10 mouse cellular contexts compared by ENCODE assay signal in genomic region chr19:44299078-44299477, GRCm38 (mm10). TPM values are rescaled to one million over a fixed set of nuclear protein-coding genes. Genes with fewer than 3 reads are reported as not detected.
DNase-seq lines count a peak whose midpoint lies in the region; ATAC-seq lines count a peak whose summit lies in the region.
"Had no signal": no experiment of that assay in that cellular context is flagged by ENCODE, and none has a peak within 500 bp of the region (broad histone marks: within the 10 kb centered on the region; RNA-seq: fewer than 3 reads in every experiment).

No protein-coding gene starts in this region.

- no peak overlapping the region for H3K27ac ChIP-seq in kidney, embryonic 15.5 days
- H3K27ac ChIP-seq in embryonic facial prominence, embryonic 12.5 days: no peak overlapping the region
- no peak overlapping the region for H3K27ac ChIP-seq in intestine, embryonic 14.5 days (ENCODE audit: low read depth)
- H3K27ac ChIP-seq in midbrain, embryonic 16.5 days (ENCODE audit: low read length): no peak overlapping the region

- no peak for ATAC-seq in kidney, embryonic 15.5 days (replicated peaks; ENCODE audit: low FRiP score)
- no peak for ATAC-seq in embryonic facial prominence, embryonic 12.5 days (ENCODE audit: insufficient number of reproducible peaks, insufficient read depth, low FRiP score, low TSS enrichment)
- no peak for ATAC-seq in intestine, embryonic 14.5 days (replicated peaks; ENCODE audit: low FRiP score, low TSS enrichment, low read depth)
- ATAC-seq in midbrain, embryonic 16.5 days: no peak

- H3K4me2 ChIP-seq in kidney, embryonic 15.5 days: peak overlapping the region; percentile 92
- peak overlapping the region; percentile 98 for H3K4me2 ChIP-seq in embryonic facial prominence, embryonic 12.5 days (replicated peaks)
- peak overlapping the region; percentile 97 for H3K4me2 ChIP-seq in intestine, embryonic 14.5 days (ENCODE audit: low read length)
- H3K4me2 ChIP-seq in midbrain, embryonic 16.5 days (ENCODE audit: low read length): peak overlapping the region; percentile 95

- no peaks in the 10 kb centered on the region for H3K27me3 ChIP-seq in kidney, embryonic 15.5 days
- H3K27me3 ChIP-seq in embryonic facial prominence, embryonic 12.5 days: no peaks in the 10 kb centered on the region
- H3K27me3 ChIP-seq in intestine, embryonic 14.5 days (replicated peaks; ENCODE audit: control insufficient read depth, insufficient read depth, low read length): no peaks in the 10 kb centered on the region
- H3K27me3 ChIP-seq in midbrain, embryonic 16.5 days (ENCODE audit: control insufficient read depth, insufficient read depth, low read depth, low read length): no peaks in the 10 kb centered on the region

- peak overlapping the region; percentile 88 for H3K4me3 ChIP-seq in kidney, embryonic 15.5 days (replicated peaks)
- H3K4me3 ChIP-seq in embryonic facial prominence, embryonic 12.5 days: peak overlapping the region; percentile 87
- H3K4me3 ChIP-seq in intestine, embryonic 14.5 days (ENCODE audit: low read depth, low read length): peak overlapping the region; percentile 97
- peak overlapping the region; percentile 77 for H3K4me3 ChIP-seq in midbrain, embryonic 16.5 days (ENCODE audit: low read depth, low read length)

- peaks cover 85% of the 10 kb centered on the region for H3K36me3 ChIP-seq in kidney, embryonic 15.5 days
- H3K36me3 ChIP-seq in embryonic facial prominence, embryonic 12.5 days: peaks cover 90% of the 10 kb centered on the region
- H3K36me3 ChIP-seq in intestine, embryonic 14.5 days (ENCODE audit: control insufficient read depth, insufficient read depth, low read length): peaks cover 87% of the 10 kb centered on the region
- H3K36me3 ChIP-seq in midbrain, embryonic 16.5 days (ENCODE audit: control insufficient read depth, insufficient read depth, low read length): peaks cover 40% of the 10 kb centered on the region

- H3K9me3 ChIP-seq in kidney, embryonic 15.5 days (replicated peaks): no peaks in the 10 kb centered on the region
- H3K9me3 ChIP-seq in embryonic facial prominence, embryonic 12.5 days: no peaks in the 10 kb centered on the region
- H3K9me3 ChIP-seq in intestine, embryonic 14.5 days (ENCODE audit: control insufficient read depth, low read length): no peaks in the 10 kb centered on the region
- no peaks in the 10 kb centered on the region for H3K9me3 ChIP-seq in midbrain, embryonic 16.5 days (replicated peaks; ENCODE audit: control insufficient read depth, low read length, poor library complexity, severe bottlenecking)

- DNase-seq in kidney, postnatal 36 days: no peak
- no peak for DNase-seq in intestine, embryonic 14.5 days (ENCODE audit: low spot score)
- DNase-seq in spleen, postnatal 4 days (ENCODE audit: low spot score in 2 of 2): no peak
- DNase-seq in urinary bladder, adult 2 months (ENCODE audit: low spot score): no peak
- no peak for DNase-seq in retina, embryonic 14.5 days (ENCODE audit: low spot score)
- DNase-seq: cerebellum, postnatal 10 days; kidney, adult 9 months had no signal

- H3K9ac ChIP-seq in kidney, embryonic 15.5 days: no peak overlapping the region
- H3K9ac ChIP-seq in embryonic facial prominence, embryonic 12.5 days: 0 out of 2 replicates have a peak overlapping the region, but pooled peaks have one; percentile 87
- H3K9ac ChIP-seq in intestine, embryonic 14.5 days (ENCODE audit: low read length): peak overlapping the region; percentile 27
- 0 out of 2 replicates have a peak overlapping the region, but pooled peaks have one; percentile 13 for H3K9ac ChIP-seq in midbrain, embryonic 16.5 days (ENCODE audit: low read depth, low read length)

- H3K4me1 ChIP-seq in kidney, embryonic 15.5 days: peaks cover 80% of the 10 kb centered on the region
- H3K4me1 ChIP-seq in embryonic facial prominence, embryonic 12.5 days: peaks cover 52% of the 10 kb centered on the region
- H3K4me1 ChIP-seq in intestine, embryonic 14.5 days (replicated peaks; ENCODE audit: control insufficient read depth, insufficient read depth, low read length): peaks cover 52% of the 10 kb centered on the region
- peaks cover 67% of the 10 kb centered on the region for H3K4me1 ChIP-seq in midbrain, embryonic 16.5 days (ENCODE audit: control insufficient read depth, insufficient read depth, low read length)

- WGBS in kidney, embryonic 15.5 days: 81% methylated on average over 9 of the region's 9 CpGs
- WGBS in embryonic facial prominence, embryonic 12.5 days: 92% methylated on average over 9 of the region's 9 CpGs
- WGBS in intestine, embryonic 14.5 days: 85% methylated on average over 9 of the region's 9 CpGs
- 83% methylated on average over 9 of the region's 9 CpGs for WGBS in midbrain, embryonic 16.5 days

RNA-seq across cellular contexts. Expression of gene Scd2, which starts 5.6 kb away (rescaled TPM):
- polyA plus RNA-seq in kidney, embryonic 15.5 days (2015; fragmentation: Nextera tagmentation; extraction: Ambion mirVana): 185 and 195 TPM in 2 replicates
- 294 and 311 TPM in 2 replicates for polyA plus RNA-seq in embryonic facial prominence, embryonic 12.5 days (2016; fragmentation: Nextera tagmentation; extraction: Ambion mirVana)
- polyA plus RNA-seq in intestine, embryonic 14.5 days (2014; fragmentation: Nextera tagmentation; extraction: Ambion mirVana): 341 and 386 TPM in 2 replicates
- 281 and 311 TPM in 2 replicates for polyA plus RNA-seq in midbrain, embryonic 16.5 days (2015; fragmentation: Nextera tagmentation; extraction: Ambion mirVana)
- polyA plus RNA-seq in urinary bladder, adult 2 months (2012; rRNA removed): 121 and 151 TPM in 2 replicates

RNA-seq across cellular contexts. Expression of gene Scd4, which starts 33.8 kb away (rescaled TPM):
- 0.09 and 0.10 TPM in 2 replicates for polyA plus RNA-seq in kidney, embryonic 15.5 days (2015; fragmentation: Nextera tagmentation; extraction: Ambion mirVana)
- polyA plus RNA-seq in embryonic facial prominence, embryonic 12.5 days (2016; fragmentation: Nextera tagmentation; extraction: Ambion mirVana): 0.09 TPM in 2 replicates
- 0.08 and 0.20 TPM in 2 replicates for polyA plus RNA-seq in intestine, embryonic 14.5 days (2014; fragmentation: Nextera tagmentation; extraction: Ambion mirVana)
- polyA plus RNA-seq in midbrain, embryonic 16.5 days (2015; fragmentation: Nextera tagmentation; extraction: Ambion mirVana): 0.18 and 0.19 TPM in 2 replicates
- polyA plus RNA-seq in urinary bladder, adult 2 months (2012; rRNA removed): 0.87 and 1.0 TPM in 2 replicates
